ENCODE assay signal across 29 mouse cellular contexts in genomic region chr7:44275546-44275945, GRCm38 (mm10). TPM values are rescaled to one million over a fixed set of nuclear protein-coding genes. Genes with fewer than 3 reads are reported as not detected.
DNase-seq lines count a peak whose midpoint lies in the region; TF ChIP-seq lines count a peak whose summit lies in the region.
"Had no signal": no experiment of that assay in that cellular context is flagged by ENCODE, and none has a peak within 500 bp of the region (broad histone marks: within the 10 kb centered on the region; RNA-seq: fewer than 3 reads in every experiment).

No protein-coding gene starts in this region.

- no peaks in the 10 kb centered on the region for H3K27me3 ChIP-seq in cerebellum, adult 2 months (ENCODE audit: control insufficient read depth, insufficient read depth, low read length)

- no peaks in the 10 kb centered on the region for H3K4me1 ChIP-seq in cerebellum, adult 2 months (ENCODE audit: control insufficient read depth, insufficient read depth, low read length)
- H3K4me1 ChIP-seq: embryonic facial prominence, embryonic 13.5 days; forebrain, embryonic 12.5 days; heart, embryonic 10.5 days; hindbrain, embryonic 12.5 days had no signal

- H3K4me3 ChIP-seq in cerebellum, adult 2 months (replicated peaks; ENCODE audit: insufficient read depth, low read depth, low read length) = no peak overlapping the region
- no peak overlapping the region for H3K4me3 ChIP-seq in left cerebral cortex, adult 2 months
- H3K4me3 ChIP-seq: embryonic facial prominence, embryonic 13.5 days; forebrain, embryonic 12.5 days; heart, embryonic 10.5 days; hindbrain, embryonic 12.5 days had no signal

- WGBS in cerebellum, adult 2 months = 71% methylated on average over 3 of the region's 3 CpGs

- no peak for DNase-seq in cerebellum, adult 2 months
- no peak for DNase-seq in cerebellum, postnatal 25 days
- no peak for DNase-seq in left cerebral cortex, adult 2 months (ENCODE audit: extremely low spot score in 1 of 2, low spot score in 2 of 2)
- no peak for DNase-seq in left cerebral cortex, postnatal 36 days (ENCODE audit: low spot score in 2 of 2)
- peak; percentile 23 for DNase-seq in 416B (ENCODE audit: low read depth)
- peak; percentile 51 for DNase-seq in ES-CJ7 (ENCODE audit: low read depth, low spot score)
- DNase-seq in frontal cortex, postnatal 10 days (ENCODE audit: low spot score in 2 of 2) = no peak
- DNase-seq in T-cell, adult 2 months (ENCODE audit: low spot score) = no peak
- DNase-seq: adrenal gland, postnatal 10 days; cerebellum, adult 11 months; cerebellum, adult 9-10 months; cerebellum, postnatal 36 days; gastrocnemius, postnatal 36 days; heart, adult 11 months; heart, postnatal 10 days; heart, postnatal 4 days had no signal

- H3K27ac ChIP-seq in cerebellum, adult 2 months (ENCODE audit: insufficient read depth, low read length) = no peak overlapping the region
- H3K27ac ChIP-seq in left cerebral cortex, adult 2 months = no peak overlapping the region
- H3K27ac ChIP-seq: embryonic facial prominence, embryonic 13.5 days; forebrain, embryonic 12.5 days; heart, embryonic 10.5 days; hindbrain, embryonic 12.5 days had no signal

- TF ChIP-seq POLR2A in cerebellum, adult 2 months (IDR thresholded peaks at IDR 0.05; ENCODE audit: borderline replicate concordance, insufficient read depth, low read length) = no peak

- TF ChIP-seq CTCF in cerebellum, adult 2 months (IDR thresholded peaks at IDR 0.05; ENCODE audit: borderline replicate concordance, insufficient read depth, low read depth, low read length) = peak; percentile 8; the same call in 1 of the 2 replicates
- TF ChIP-seq CTCF in left cerebral cortex, adult 2 months (IDR thresholded peaks at IDR 0.05) = peak; percentile 5

- intact Hi-C loops in left cerebral cortex, adult 2 months (cut with DNase I) = loop anchor here (5.0 kb wide), 1 partner anchor 77 kb away; no protein-coding TSS in a partner anchor
- intact Hi-C loops in left cerebral cortex, postnatal 36 days (cut with DNase I) = no loop called here

RNA-seq across cellular contexts. Expression of gene Gm15517, which starts 14.3 kb away (rescaled TPM):
- polyA plus RNA-seq in cerebellum, adult 2 months (2012; rRNA removed) = not detected in 2 replicates
- not detected for total RNA-seq in left cerebral cortex, adult 2 months (2021)
- total RNA-seq in left cerebral cortex, postnatal 36 days (2021) = not detected
- total RNA-seq: adrenal gland, postnatal 10 days; adrenal gland, postnatal 4 days; gastrocnemius, adult 18-20 months; gastrocnemius, postnatal 36 days; heart, postnatal 10 days; heart, postnatal 4 days had no signal
- polyA plus RNA-seq: embryonic facial prominence, embryonic 13.5 days; forebrain, embryonic 12.5 days; forebrain, embryonic 16.5 days; heart, embryonic 10.5 days; heart, embryonic 14.5 days; hindbrain, embryonic 12.5 days; hindbrain, embryonic 16.5 days; inflammation-experienced regulatory T-cells, adult 6 months; Patski had no signal

RNA-seq across cellular contexts. Expression of gene Acp4, which starts 18.4 kb away (rescaled TPM):
- polyA plus RNA-seq in cerebellum, adult 2 months (2012; rRNA removed) = not detected in 2 replicates
- not detected for total RNA-seq in left cerebral cortex, adult 2 months (2021)
- not detected for total RNA-seq in left cerebral cortex, postnatal 36 days (2021)
- total RNA-seq: adrenal gland, postnatal 10 days; adrenal gland, postnatal 4 days; gastrocnemius, adult 18-20 months; gastrocnemius, postnatal 36 days; heart, postnatal 10 days; heart, postnatal 4 days had no signal
- polyA plus RNA-seq: brain, embryonic 14.5 days; forebrain, embryonic 16.5 days; frontal cortex, adult 2 months; heart, embryonic 10.5 days; heart, embryonic 14.5 days; hindbrain, embryonic 12.5 days; hindbrain, embryonic 16.5 days; inflammation-experienced regulatory T-cells, adult 6 months; Patski had no signal

RNA-seq across cellular contexts. Expression of gene 2410002F23Rik, which starts 29.0 kb away (rescaled TPM):
- 98.8 and 111 TPM in 2 replicates for polyA plus RNA-seq in cerebellum, adult 2 months (2012; rRNA removed)
- 10 to 100 TPM; 70.1 to 80.9 TPM for total RNA-seq in left cerebral cortex, adult 2 months (2021)
- 10 to 100 TPM; 70.3 to 70.5 TPM for total RNA-seq in left cerebral cortex, postnatal 36 days (2021)

RNA-seq across cellular contexts. Expression of gene 1700028J19Rik, which starts 29.1 kb away (rescaled TPM):
- 2.2 and 2.9 TPM in 2 replicates for polyA plus RNA-seq in cerebellum, adult 2 months (2012; rRNA removed)
- total RNA-seq in left cerebral cortex, adult 2 months (2021) = 1 to 10 TPM; 1.2 to 1.3 TPM
- 1 to 10 TPM; 1.4 to 2.1 TPM for total RNA-seq in left cerebral cortex, postnatal 36 days (2021)
- total RNA-seq: gastrocnemius, adult 18-20 months had no signal

RNA-seq across cellular contexts. Expression of gene Clec11a, which starts 31.2 kb away (rescaled TPM):
- polyA plus RNA-seq in cerebellum, adult 2 months (2012; rRNA removed) = 2.4 and 3.0 TPM in 2 replicates
- total RNA-seq in left cerebral cortex, adult 2 months (2021) = 1 to 10 TPM; 4.3 TPM
- total RNA-seq in left cerebral cortex, postnatal 36 days (2021) = 1 to 10 TPM; 3.9 to 4.0 TPM

Comparison
In these comparisons a context has a peak if more than half of its experiments do, and no peak if none do; other contexts are left out.
1. DNase-seq: peak in 416B (single experiment) and ES-CJ7 (single experiment); none in cerebellum, adult 2 months (0 of 2), cerebellum, postnatal 25 days (0 of 2), left cerebral cortex, adult 2 months (0 of 2), left cerebral cortex, postnatal 36 days (0 of 2), frontal cortex, postnatal 10 days (0 of 2) and T-cell, adult 2 months (single experiment).